Mouse (Mus musculus) embryo, embryonic 10.5 days (tissue): Measurements from ENCODE around the gene Fyn.

Experiments
- DNase-seq: peaks from one replicate; pipeline ENCODE4 v3.0.0-alpha.2; 2015; ENCODE audit warnings: low spot score

Fyn gene

DNA sequence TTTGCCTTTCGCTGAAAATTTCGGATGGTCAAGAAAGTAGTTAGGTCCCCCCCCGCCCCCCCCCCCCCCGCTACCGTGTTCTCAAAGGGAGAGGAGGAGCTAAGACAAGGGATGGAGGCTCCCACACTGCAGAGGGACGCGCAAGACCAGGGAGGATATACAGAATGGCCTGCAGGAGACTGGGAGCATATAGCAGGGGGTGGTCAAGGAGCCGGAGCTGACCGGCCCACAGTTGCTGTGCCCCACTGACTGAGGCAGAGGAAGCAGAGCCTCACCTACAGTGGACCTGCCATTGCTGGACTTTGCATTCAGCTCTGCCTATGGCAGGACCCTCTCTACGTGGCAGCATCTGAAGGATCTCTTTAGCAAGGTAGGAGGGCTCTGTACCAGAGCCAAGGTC, 10.6 kb downstream of the Fyn start:
- no peak for DNase-seq

DNA sequence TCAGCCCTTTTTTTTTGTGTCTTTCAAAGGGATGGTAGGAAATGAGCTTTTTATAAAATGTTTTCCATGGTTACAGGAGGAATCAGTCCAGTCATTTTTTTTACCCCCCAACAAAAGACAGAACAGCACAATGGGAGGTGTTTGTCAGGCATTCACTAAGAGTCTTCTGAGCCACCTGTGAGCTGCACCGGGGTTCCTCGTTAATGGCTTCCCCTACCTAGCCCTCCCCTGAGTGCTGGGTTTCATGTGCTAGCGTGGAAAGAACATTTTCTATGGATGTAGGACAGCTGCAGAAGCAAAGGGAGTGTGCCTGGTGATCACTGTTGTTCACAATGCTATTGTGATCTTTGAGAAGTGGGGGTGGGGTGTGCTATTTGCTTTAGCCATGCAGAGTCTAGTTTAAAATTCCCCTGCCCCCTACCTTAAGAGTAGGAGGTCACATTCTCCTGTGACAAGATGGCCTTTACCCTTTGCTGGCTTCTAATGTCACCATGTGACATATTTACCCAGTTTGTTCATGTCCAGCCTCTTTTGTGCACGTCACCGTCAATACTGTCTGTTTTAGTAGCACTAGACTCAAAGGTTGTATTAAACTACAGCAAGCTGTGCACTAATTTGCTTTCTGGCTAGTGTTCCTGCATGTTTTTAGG, 11.2 kb downstream of the Fyn start:
- DNase-seq = peak; percentile 37

GRCm38 (mm10) chr10:39385259-39385658, 16.6 kb downstream of the Fyn start:
- no peak for DNase-seq

DNA sequence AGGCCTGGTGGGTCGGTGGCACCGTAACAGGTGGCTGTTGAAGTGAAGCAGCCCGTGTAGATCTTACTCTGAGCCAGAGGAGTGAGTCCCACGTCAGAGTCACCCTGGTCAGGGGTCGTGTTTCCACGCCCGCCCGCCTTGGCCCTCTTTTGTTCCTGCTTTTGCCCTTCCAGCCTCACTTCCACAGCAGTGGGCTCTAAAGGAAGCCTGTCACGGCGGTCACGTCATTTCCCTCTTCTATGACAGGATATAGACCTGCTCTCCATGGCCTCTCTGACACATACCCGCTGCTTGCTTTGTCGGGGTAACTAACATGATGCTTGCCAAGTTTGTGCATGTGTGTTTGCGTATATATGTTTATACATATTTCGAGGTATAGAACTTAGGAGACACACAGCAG, 17.5 kb downstream of the Fyn start:
- DNase-seq = no peak

GRCm38 (mm10) chr10:39387024-39387423, 18.4 kb downstream of the Fyn start:
- no peak for DNase-seq

GRCm38 (mm10) chr10:39387556-39387955, 18.9 kb downstream of the Fyn start:
- no peak for DNase-seq

GRCm38 (mm10) chr10:39388144-39388543, 19.5 kb downstream of the Fyn start:
- DNase-seq = no peak

DNA sequence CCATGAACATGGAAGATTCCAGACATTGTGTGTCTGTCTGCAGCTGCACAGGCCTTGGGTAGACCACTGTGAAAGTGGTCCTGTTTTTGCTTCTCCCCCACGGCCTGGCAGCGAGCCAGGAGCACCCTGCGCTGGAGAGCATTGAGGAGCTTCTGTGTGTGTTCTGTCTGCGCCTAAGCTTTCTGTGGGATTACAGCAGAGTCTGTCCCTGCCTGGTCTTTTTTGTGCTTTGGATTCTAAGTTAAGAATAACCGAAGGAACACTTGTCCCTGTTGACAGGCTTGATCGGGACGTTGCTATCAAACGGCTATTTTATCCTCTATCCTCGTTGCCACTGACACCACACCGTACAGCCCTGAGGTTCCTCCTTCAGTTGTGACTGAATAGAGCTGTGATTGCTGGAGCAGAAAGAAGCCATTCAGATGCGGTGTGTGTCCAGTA, 20.8 kb downstream of the Fyn start:
- no peak for DNase-seq

- DNase-seq = no peak
Measured at GRCm38 (mm10) chr10:39390541-39390940, 21.9 kb downstream of the Fyn start.

DNA sequence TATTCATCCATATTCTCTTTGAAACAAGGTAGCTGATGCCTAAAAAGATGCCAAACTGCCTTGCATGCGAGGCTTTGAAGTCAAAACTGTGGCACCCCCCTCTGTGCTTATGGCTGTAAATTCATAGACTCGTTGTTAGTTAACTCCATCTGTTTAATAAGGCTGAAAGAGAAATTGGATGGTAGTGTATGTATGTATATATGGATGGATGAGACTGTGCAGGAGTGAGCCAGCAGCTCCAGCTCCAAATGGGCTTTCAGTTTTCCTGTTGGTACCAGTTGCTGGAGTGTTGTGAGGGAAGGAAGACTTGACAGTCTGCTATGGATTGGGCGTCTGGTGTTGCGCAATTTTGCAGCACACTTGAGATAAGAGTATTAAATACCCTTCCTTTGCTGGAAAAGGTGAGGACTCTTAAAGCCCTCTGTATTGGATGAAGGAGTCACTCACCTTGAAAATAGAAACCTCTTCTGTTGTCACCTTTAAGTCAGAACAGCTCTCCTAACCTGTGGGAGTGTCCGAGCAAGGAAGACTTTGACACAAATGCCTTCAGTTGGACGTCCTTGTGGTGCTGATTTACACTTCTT, 24.3 kb downstream of the Fyn start:
- DNase-seq = no peak

DNA sequence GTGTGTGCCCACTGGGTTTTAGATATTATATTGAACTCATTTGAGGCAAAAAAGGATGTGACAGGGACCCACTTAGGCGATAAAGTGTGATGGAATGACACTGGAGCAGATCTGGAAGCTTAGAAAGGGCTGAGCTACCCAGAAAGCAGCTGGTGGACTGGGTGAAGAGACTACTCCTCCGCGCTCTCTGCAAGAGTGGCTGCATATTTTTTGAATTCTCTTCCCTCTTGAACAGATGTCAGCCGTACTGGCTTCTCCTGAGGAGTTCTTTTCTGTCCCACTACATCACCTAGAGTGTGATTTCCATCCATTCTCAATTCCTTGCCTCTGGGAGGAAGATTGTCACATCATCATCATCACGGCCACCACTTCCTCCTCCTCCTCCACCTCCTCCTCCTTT, 26.9 kb downstream of the Fyn start:
- DNase-seq = no peak

GRCm38 (mm10) chr10:39398924-39399323, 30.3 kb downstream of the Fyn start:
- no peak for DNase-seq

GRCm38 (mm10) chr10:39400155-39400554, 31.5 kb downstream of the Fyn start:
- DNase-seq = no peak

GRCm38 (mm10) chr10:39402487-39402886, 33.8 kb downstream of the Fyn start:
- DNase-seq = no peak

GRCm38 (mm10) chr10:39403706-39404105, 35.1 kb downstream of the Fyn start:
- no peak for DNase-seq

- no peak for DNase-seq
Measured at GRCm38 (mm10) chr10:39404175-39404574, 35.5 kb downstream of the Fyn start.

- no peak for DNase-seq
Measured at GRCm38 (mm10) chr10:39405982-39406797, 37.5 kb downstream of the Fyn start.

GRCm38 (mm10) chr10:39406798-39407189, 38.1 kb downstream of the Fyn start:
- DNase-seq = no peak

- DNase-seq = no peak
Measured at GRCm38 (mm10) chr10:39407553-39407952, 38.9 kb downstream of the Fyn start.

DNA sequence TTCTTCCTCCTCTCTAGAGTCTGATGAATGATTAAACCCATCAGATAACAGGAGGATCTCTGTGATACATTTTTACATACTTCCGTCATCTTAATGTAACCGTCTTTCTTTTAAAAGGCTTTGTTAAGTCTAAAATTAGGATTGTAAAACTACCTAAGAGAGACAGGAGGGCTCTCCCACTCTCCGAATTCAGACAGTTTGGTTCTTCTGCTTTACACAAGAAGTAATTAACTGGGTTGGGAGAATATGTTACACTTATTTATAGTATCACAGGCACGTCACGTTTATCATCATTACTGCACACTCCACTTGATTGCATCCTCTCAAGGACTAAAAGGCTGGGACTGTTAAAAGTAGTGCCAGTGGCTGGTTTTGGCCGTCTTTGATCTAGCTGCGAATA, 40.9 kb downstream of the Fyn start:
- no peak for DNase-seq

- no peak for DNase-seq
Measured at GRCm38 (mm10) chr10:39410151-39410649, 41.5 kb downstream of the Fyn start.

GRCm38 (mm10) chr10:39411857-39412559, 43.4 kb downstream of the Fyn start:
- no peak for DNase-seq
